Mouse (Mus musculus): ENCODE results near the gene Spocd1. TPM values are rescaled to one million over a fixed set of nuclear protein-coding genes. Genes with fewer than 3 reads are reported as not detected.

The Spocd1 gene
- polyA plus RNA-seq, 1 experiment: not detected

- no peak overlapping the region for H3K27ac ChIP-seq (ENCODE audit: insufficient read depth, low read length)
- H3K4me3 ChIP-seq (ENCODE audit: insufficient read depth, low read length): no peak overlapping the region
- 0 out of 2 replicates have a peak, but pooled peaks cover 4% of the 10 kb centered on the region for H3K4me1 ChIP-seq (ENCODE audit: control insufficient read depth, insufficient read depth, low read length)
- TF ChIP-seq CTCF (IDR thresholded peaks at IDR 0.05; ENCODE audit: borderline replicate concordance, insufficient read depth, low read length) (peak; percentile 45; the same call in 1 of the 2 replicates), POLR2A (IDR thresholded peaks at IDR 0.05; ENCODE audit: low read depth, low read length) (no peak)
These were observed 54.8 kb downstream of the Spocd1 start for GRCm38 (mm10) chr4:129983764-129984420.

- Histone ChIP-seq H3K4me1 (ENCODE audit: control insufficient read depth, insufficient read depth, low read length) (0 out of 2 replicates have a peak, but pooled peaks cover 4% of the 10 kb centered on the region), H3K27ac (ENCODE audit: insufficient read depth, low read length) (no peak within 1 kb of the TSS), H3K4me3 (ENCODE audit: insufficient read depth, low read length) (peak within 1 kb of the TSS; percentile 29)
- no peak for TF ChIP-seq POLR2A (IDR thresholded peaks at IDR 0.05; ENCODE audit: low read depth, low read length)
- TF ChIP-seq CTCF (IDR thresholded peaks at IDR 0.05; ENCODE audit: borderline replicate concordance, insufficient read depth, low read length): no peak
These were observed 55.5 kb downstream of the Spocd1 start, which contains the start of gene Adgrb2 for GRCm38 (mm10) chr4:129984421-129985061. Gene Adgrb2, plus strand, starts transcription at chr4:129984870.

GRCm38 (mm10) chr4:129985161-129985670 lies 56.2 kb downstream of the Spocd1 start:
- 0 out of 2 replicates have a peak, but pooled peaks cover 4% of the 10 kb centered on the region for H3K4me1 ChIP-seq (ENCODE audit: control insufficient read depth, insufficient read depth, low read length)
- peak overlapping the region; percentile 29 for H3K4me3 ChIP-seq (ENCODE audit: insufficient read depth, low read length)
- no peak overlapping the region for H3K27ac ChIP-seq (ENCODE audit: insufficient read depth, low read length)
- TF ChIP-seq POLR2A (IDR thresholded peaks at IDR 0.05; ENCODE audit: low read depth, low read length): no peak
- TF ChIP-seq CTCF (IDR thresholded peaks at IDR 0.05; ENCODE audit: borderline replicate concordance, insufficient read depth, low read length): no peak

- H3K4me1 ChIP-seq (ENCODE audit: control insufficient read depth, insufficient read depth, low read length): 0 out of 2 replicates have a peak, but pooled peaks cover 4% of the 10 kb centered on the region
- H3K4me3 ChIP-seq (ENCODE audit: insufficient read depth, low read length): peak overlapping the region; percentile 29
- no peak for TF ChIP-seq POLR2A (IDR thresholded peaks at IDR 0.05; ENCODE audit: low read depth, low read length)
- TF ChIP-seq CTCF (IDR thresholded peaks at IDR 0.05; ENCODE audit: borderline replicate concordance, insufficient read depth, low read length): no peak
- no peak overlapping the region for H3K27ac ChIP-seq (ENCODE audit: insufficient read depth, low read length)
These were observed 56.8 kb downstream of the Spocd1 start for GRCm38 (mm10) chr4:129985671-129986441.

GRCm38 (mm10) chr4:129987825-129988504 lies 58.9 kb downstream of the Spocd1 start:
- no peak overlapping the region for H3K27ac ChIP-seq (ENCODE audit: insufficient read depth, low read length)
- peak overlapping the region; percentile 39 for H3K4me3 ChIP-seq (ENCODE audit: insufficient read depth, low read length)
- no peak for TF ChIP-seq CTCF (IDR thresholded peaks at IDR 0.05; ENCODE audit: borderline replicate concordance, insufficient read depth, low read length)
- TF ChIP-seq POLR2A (IDR thresholded peaks at IDR 0.05; ENCODE audit: low read depth, low read length): no peak
- 0 out of 2 replicates have a peak, but pooled peaks cover 4% of the 10 kb centered on the region for H3K4me1 ChIP-seq (ENCODE audit: control insufficient read depth, insufficient read depth, low read length)

GRCm38 (mm10) chr4:129989925-129990324 lies 60.9 kb downstream of the Spocd1 start:
- 0 out of 2 replicates have a peak, but pooled peaks cover 4% of the 10 kb centered on the region for H3K4me1 ChIP-seq (ENCODE audit: control insufficient read depth, insufficient read depth, low read length)
- no peak overlapping the region for H3K27ac ChIP-seq (ENCODE audit: insufficient read depth, low read length)
- H3K4me3 ChIP-seq (ENCODE audit: insufficient read depth, low read length): no peak overlapping the region
- TF ChIP-seq POLR2A (IDR thresholded peaks at IDR 0.05; ENCODE audit: low read depth, low read length): no peak
- no peak for TF ChIP-seq CTCF (IDR thresholded peaks at IDR 0.05; ENCODE audit: borderline replicate concordance, insufficient read depth, low read length)

GRCm38 (mm10) chr4:129992720-129993119 lies 63.7 kb downstream of the Spocd1 start:
- no peak overlapping the region for H3K27ac ChIP-seq (ENCODE audit: insufficient read depth, low read length)
- H3K4me3 ChIP-seq (ENCODE audit: insufficient read depth, low read length): no peak overlapping the region
- no peak for TF ChIP-seq CTCF (IDR thresholded peaks at IDR 0.05; ENCODE audit: borderline replicate concordance, insufficient read depth, low read length)
- TF ChIP-seq POLR2A (IDR thresholded peaks at IDR 0.05; ENCODE audit: low read depth, low read length): no peak
- no peaks in the 10 kb centered on the region for H3K4me1 ChIP-seq (ENCODE audit: control insufficient read depth, insufficient read depth, low read length)

GRCm38 (mm10) chr4:129993213-129993612 lies 64.2 kb downstream of the Spocd1 start:
- Histone ChIP-seq H3K4me3 (ENCODE audit: insufficient read depth, low read length) (no peak overlapping the region), H3K27ac (ENCODE audit: insufficient read depth, low read length) (no peak overlapping the region)
- TF ChIP-seq CTCF (IDR thresholded peaks at IDR 0.05; ENCODE audit: borderline replicate concordance, insufficient read depth, low read length) (no peak), POLR2A (IDR thresholded peaks at IDR 0.05; ENCODE audit: low read depth, low read length) (no peak)

More at GRCm38 (mm10) chr4:129993213-129993612, 64.2 kb downstream of the Spocd1 start:
- no peaks in the 10 kb centered on the region for H3K4me1 ChIP-seq (ENCODE audit: control insufficient read depth, insufficient read depth, low read length)
